Mouse (Mus musculus): ENCODE measurements around the gene Vmn1r66.
"Not testable (repeated sequence)": the region's sequence is repeated elsewhere in the genome, so short reads cannot be mapped to it uniquely, and the experiment has no call there.

Vmn1r66 gene

DNA sequence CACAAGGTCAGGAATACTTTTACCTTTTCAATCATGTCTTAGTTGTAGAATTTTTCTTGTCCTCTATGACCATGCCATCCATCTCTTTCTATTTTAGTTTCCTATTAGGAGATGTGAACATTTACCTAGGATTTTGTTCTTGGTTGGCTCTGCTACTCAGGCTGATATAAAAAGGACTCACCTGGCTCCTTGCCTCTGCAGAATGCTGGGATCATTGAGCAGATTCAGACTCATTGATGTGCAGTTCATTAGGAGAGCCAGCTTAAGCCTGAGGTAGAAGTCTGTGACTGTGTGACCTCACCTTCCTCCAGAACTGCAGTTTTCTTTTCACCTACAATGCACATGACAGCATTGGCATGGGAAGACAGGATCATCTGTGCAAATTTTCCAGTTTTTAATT, at the start of gene Vmn1r66:
TSS of gene Vmn1r66 (minus strand) at position 101 of the 400 bp plus-strand sequence.
- ATAC-seq (ENCODE audit: low TSS enrichment): no peak

DNA sequence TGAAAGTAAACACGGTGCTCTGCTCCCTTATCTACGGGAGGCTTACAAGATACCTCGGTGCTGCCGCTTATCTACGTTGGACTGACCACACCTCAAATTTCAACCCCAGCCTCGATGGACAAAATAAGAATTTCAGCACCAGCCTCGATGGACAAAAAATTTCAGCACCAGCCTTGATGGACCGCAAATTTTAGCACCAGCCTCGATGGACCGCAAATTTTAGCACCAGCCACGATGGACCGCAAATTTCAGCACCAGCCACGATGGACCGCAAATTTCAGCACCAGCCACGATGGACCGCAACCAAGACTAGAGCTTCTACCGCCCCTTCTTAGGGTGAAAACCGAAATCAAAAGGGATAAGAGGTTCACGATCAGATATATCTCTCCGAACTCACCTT, 47.7 kb upstream of the Vmn1r66 start:
- not testable (repeated sequence) for ATAC-seq (ENCODE audit: low TSS enrichment)

DNA sequence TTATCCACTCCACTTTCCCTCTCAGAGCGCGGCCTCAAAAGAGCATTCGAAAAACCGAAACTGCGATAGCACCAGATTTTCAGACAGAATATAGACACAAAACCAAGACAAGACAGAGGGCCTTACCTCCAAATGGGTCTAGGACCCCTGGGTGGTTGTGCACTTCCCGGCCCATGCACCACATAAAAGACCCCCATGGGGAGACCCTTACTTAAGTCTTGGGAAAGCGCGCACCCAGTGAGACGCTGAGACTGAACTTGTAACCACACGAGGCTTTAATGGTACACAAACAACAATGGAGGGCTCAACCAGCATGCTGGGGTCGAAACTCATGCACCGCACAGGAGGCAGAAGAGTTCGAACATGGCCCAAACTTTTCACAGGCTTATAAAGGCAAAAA, 25.7 kb downstream of the Vmn1r66 start:
- ATAC-seq (ENCODE audit: low TSS enrichment): no peak

DNA sequence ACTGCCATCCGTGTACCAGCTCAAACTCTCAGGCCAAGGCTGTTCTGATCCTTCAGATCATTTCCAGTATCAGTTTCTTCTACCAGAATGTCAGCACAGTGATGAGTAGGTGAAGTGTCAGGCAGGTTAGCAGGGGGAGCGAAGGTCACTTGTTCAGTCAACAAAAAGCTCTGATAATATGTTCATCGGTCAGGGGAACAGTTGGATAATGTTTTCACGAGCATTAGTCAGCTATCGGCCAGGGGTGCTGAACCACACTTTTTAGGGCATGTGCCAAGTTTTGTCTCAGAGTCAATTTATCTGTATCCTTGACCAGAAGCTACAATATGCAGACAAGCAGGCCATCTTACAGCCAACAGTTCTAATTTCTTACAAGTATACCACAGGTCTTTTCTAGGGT, 28.7 kb downstream of the Vmn1r66 start:
- ATAC-seq (ENCODE audit: low TSS enrichment): no peak

Data from frontal cortex, adult (tissue).